Mouse (Mus musculus) forebrain, embryonic 10.5 days (tissue): ENCODE measurements around the gene Eps15. TPM values are rescaled to one million over a fixed set of nuclear protein-coding genes. Genes with fewer than 3 reads are reported as not detected.
A peak's percentile ranks its signal among the peaks of the same experiment; 100 is the strongest.
"Not testable (repeated sequence)": the region's sequence is repeated elsewhere in the genome, so short reads cannot be mapped to it uniquely, and the experiment has no call there.

ENCODE experiments used
- DNase-seq: peaks from one replicate; pipeline ENCODE4 v3.0.0-alpha.2; 2017; ENCODE audit warnings: low spot score; ENCODE audit errors: extremely low spot score
- H3K27ac ChIP-seq: fragments of 300-500 bp; sonication (generic); 2 replicates; pipeline ENCODE4 v1.5.1; 2016; ENCODE audit warnings: mild to moderate bottlenecking
- H3K27me3 ChIP-seq: fragments of 300-500 bp; sonication (generic); 2 replicates; pipeline ENCODE4 v1.6.1; 2016; ENCODE audit warnings: mild to moderate bottlenecking; ENCODE audit not compliant: poor library complexity, severe bottlenecking
- H3K36me3 ChIP-seq: fragments of 300-500 bp; sonication (generic); replicated peaks from 2 replicates; pipeline ENCODE4 v1.6.1; 2016; ENCODE audit warnings: mild to moderate bottlenecking, moderate library complexity
- H3K4me1 ChIP-seq: fragments of 300-500 bp; sonication (generic); 2 replicates; pipeline ENCODE4 v1.6.1; 2016
- H3K4me3 ChIP-seq: fragments of 300-500 bp; sonication (generic); 2 replicates; pipeline ENCODE4 v1.5.1; 2016; ENCODE audit warnings: mild to moderate bottlenecking, moderate library complexity
- H3K9me3 ChIP-seq: fragments of 300-500 bp; sonication (generic); 2 replicates; pipeline ENCODE4 v1.6.1; 2016; ENCODE audit warnings: mild to moderate bottlenecking, moderate library complexity
- WGBS: fragments of 180-500 bp; shearing (Covaris S2); methylation state at CpG from one replicate; pipeline ENCODE4 v1.1.7; 2016; 5-methylcytosine and 5-hydroxymethylcytosine counted together
- polyA plus RNA-seq: library from polyadenylated mRNA; unstranded; fragments of >200 nt; fragmentation: Nextera tagmentation; extraction: Ambion mirVana; gene quantifications from 2 replicates; pipeline ENCODE4 v1.2.1, GENCODE M21; 2016

Eps15 gene
- polyA plus RNA-seq, 1 experiment from 2014 or later: 32.8 TPM

- H3K4me3 ChIP-seq: no peak overlapping the region
- no peaks in the 10 kb centered on the region for H3K36me3 ChIP-seq
- no peak overlapping the region for H3K27ac ChIP-seq
- peaks cover 9% of the 10 kb centered on the region for H3K4me1 ChIP-seq
- DNase-seq: no peak
- H3K27me3 ChIP-seq: peaks cover 15% of the 10 kb centered on the region
- WGBS: 84% methylated on average over 6 of the region's 6 CpGs
- H3K9me3 ChIP-seq: no peaks in the 10 kb centered on the region
Measured at GRCm38 (mm10) chr4:109393229-109393779, 113.2 kb downstream of the Eps15 start.

GRCm38 (mm10) chr4:109393902-109394301 is 113.8 kb downstream of the Eps15 start:
- Histone ChIP-seq H3K27me3 (peaks cover 15% of the 10 kb centered on the region), H3K9me3 (no peaks in the 10 kb centered on the region), H3K4me3 (peak overlapping the region; percentile 24), H3K27ac (peak overlapping the region; percentile 40; the same call in 1 of the 2 replicates), H3K4me1 (peaks cover 9% of the 10 kb centered on the region), H3K36me3 (no peaks in the 10 kb centered on the region)
- whole genome bisulfite sequencing: 12% methylated on average over 13 of the region's 13 CpGs
- DNase-seq: no peak

GRCm38 (mm10) chr4:109394314-109395074 is 114.4 kb downstream of the Eps15 start:
- Histone ChIP-seq H3K27ac (peak overlapping the region; percentile 40; the same call in 1 of the 2 replicates), H3K4me3 (peak overlapping the region; percentile 24), H3K36me3 (no peaks in the 10 kb centered on the region), H3K9me3 (no peaks in the 10 kb centered on the region), H3K27me3 (peaks cover 15% of the 10 kb centered on the region), H3K4me1 (peaks cover 9% of the 10 kb centered on the region)
- DNase-seq: no peak
- 29% methylated on average over 13 of the region's 13 CpGs for WGBS

DNA sequence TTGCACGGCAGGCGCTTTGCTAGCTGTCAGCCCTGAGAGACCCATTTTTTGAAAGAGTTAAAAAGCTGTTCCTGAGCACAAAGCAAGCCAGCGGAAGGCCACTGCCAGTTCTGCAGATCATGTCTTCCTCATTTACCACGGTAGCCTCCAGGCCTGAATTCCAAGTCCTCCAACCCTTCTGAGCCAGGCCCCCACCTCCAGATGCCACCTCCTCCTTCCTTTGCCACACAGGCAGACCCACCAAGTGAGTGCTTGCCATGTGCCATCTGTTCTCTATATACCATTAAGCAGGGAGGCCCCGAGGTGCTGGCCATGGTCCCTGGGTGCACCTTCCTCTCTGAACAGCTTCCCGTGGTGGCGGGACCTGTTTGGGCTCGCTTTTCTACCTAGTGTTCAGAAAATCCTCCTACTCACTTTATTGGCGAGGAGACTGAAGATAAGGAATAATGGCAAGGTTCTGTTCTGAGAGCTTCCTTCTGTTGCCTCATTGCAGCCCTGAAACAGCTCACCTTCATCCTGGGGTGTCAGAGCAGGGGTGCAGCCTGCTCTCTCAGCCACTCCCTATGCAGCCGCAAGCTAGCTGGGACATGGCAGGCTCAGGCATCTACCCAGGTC is 120.4 kb downstream of the Eps15 start:
- H3K4me1 ChIP-seq: peaks cover 4% of the 10 kb centered on the region
- H3K4me3 ChIP-seq: no peak overlapping the region
- H3K27ac ChIP-seq: no peak overlapping the region
- no peaks in the 10 kb centered on the region for H3K9me3 ChIP-seq
- H3K27me3 ChIP-seq: peaks cover 6% of the 10 kb centered on the region
- WGBS: 84% methylated on average over 10 of the region's 10 CpGs
- DNase-seq: no peak
- H3K36me3 ChIP-seq: 0 out of 2 replicates have a peak, but pooled peaks cover 3% of the 10 kb centered on the region

- H3K4me1 ChIP-seq: peaks cover 12% of the 10 kb centered on the region
- peaks cover 13% of the 10 kb centered on the region for H3K27me3 ChIP-seq
- no peak overlapping the region for H3K27ac ChIP-seq
- no peak overlapping the region for H3K4me3 ChIP-seq
- 77% methylated on average over 5 of the region's 5 CpGs for WGBS
- no peaks in the 10 kb centered on the region for H3K9me3 ChIP-seq
- H3K36me3 ChIP-seq: 0 out of 2 replicates have a peak, but pooled peaks cover 3% of the 10 kb centered on the region
- no peak for DNase-seq
Measured at GRCm38 (mm10) chr4:109401176-109401689, 121.2 kb downstream of the Eps15 start.

DNA sequence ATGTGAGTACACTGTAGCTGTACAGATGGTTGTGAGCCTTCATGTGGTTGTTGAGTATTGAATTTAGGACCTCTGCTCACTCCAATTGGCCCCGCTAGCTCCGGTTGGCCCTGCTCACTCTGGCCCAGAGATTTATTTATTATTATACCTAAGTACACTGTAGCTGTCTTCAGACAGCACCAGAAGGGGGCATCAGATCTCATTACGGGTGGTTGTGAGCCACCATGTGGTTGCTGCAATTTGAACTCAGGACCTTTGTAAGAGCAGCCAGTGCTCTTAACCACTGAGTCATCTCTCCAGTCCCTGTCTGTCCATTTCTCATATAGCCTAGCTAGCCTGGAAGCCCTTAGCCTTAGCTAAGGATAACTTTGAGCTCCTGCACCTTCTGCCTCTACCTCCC is 124.8 kb downstream of the Eps15 start:
- WGBS: 87% methylated on average over 3 of the region's 3 CpGs
- H3K4me3 ChIP-seq: peak overlapping the region; percentile 74; the same call in 1 of the 2 replicates
- not testable (repeated sequence) for H3K9me3 ChIP-seq, H3K36me3 ChIP-seq, DNase-seq
- peaks cover 29% of the 10 kb centered on the region for H3K4me1 ChIP-seq
- peaks cover 35% of the 10 kb centered on the region for H3K27me3 ChIP-seq
- H3K27ac ChIP-seq: peak overlapping the region; percentile 30; the same call in 1 of the 2 replicates

DNA sequence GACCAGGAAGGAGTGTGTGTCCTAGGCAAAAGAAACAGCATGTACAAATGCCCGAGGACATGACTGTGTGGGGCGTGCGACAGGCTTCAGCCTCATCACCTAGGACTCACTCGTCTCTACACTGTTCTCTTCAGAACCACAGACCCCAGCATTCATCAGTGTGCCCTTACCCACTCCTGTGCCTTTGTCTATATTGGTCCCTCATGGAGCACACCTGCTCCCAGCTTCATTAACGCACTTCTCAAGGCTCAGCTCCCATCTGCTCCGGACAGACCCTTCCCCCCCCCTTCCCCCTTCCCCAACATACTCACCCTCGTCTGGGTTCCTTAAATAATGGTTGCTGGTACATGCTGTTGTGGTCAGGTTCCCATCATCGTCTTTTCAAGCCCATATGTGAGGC is 125.3 kb downstream of the Eps15 start:
- Histone ChIP-seq H3K27me3 (peaks cover 37% of the 10 kb centered on the region), H3K4me3 (peak overlapping the region; percentile 74; the same call in 1 of the 2 replicates), H3K36me3 (0 out of 2 replicates have a peak, but pooled peaks cover 3% of the 10 kb centered on the region), H3K4me1 (peaks cover 29% of the 10 kb centered on the region), H3K27ac (peak overlapping the region; percentile 87), H3K9me3 (no peaks in the 10 kb centered on the region)
- 73% methylated on average over 8 of the region's 8 CpGs for WGBS
- DNase-seq: no peak

- Histone ChIP-seq H3K4me1 (peaks cover 29% of the 10 kb centered on the region), H3K27me3 (peaks cover 37% of the 10 kb centered on the region), H3K9me3 (no peaks in the 10 kb centered on the region), H3K27ac (peak overlapping the region; percentile 87), H3K4me3 (peak overlapping the region; percentile 74), H3K36me3 (0 out of 2 replicates have a peak, but pooled peaks cover 3% of the 10 kb centered on the region)
- DNase-seq: peak; percentile 50
- 11% methylated on average over 3 of the region's 3 CpGs for WGBS
Measured at GRCm38 (mm10) chr4:109406054-109406485, 126.0 kb downstream of the Eps15 start.

DNA sequence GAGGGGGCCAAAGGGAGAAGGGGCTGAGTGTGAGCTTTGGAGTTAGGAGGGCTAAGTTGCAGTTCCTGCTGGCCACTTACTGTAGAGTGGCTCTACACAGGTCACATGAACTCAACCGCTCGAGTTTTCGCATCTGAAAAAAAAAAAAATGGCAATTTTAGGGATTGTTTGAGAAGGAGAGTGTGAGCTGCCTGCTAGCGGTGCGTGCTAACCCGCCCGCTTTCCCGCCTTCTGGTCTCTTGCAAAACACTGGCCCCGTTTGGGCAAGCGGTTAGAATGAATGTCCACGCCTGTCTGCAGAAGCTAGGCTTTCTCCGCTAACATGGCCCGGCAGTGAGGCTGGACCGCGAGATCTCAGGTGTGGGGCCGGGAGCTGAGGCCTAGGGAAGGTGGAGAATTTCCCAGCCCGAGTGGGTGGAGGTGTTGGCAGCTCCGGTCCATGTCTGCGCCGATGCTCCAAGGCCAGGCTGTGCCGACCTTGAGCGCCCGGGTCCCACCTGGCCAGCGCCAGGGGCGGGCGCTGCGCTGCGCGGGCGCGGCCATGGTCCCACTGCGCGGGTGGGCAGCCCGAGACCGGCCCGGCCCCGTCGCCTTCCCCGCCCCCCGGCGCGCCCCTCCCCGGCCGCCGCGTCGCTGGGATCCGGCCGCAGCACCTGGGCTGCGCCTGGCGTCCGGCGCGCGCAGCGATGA is 126.6 kb downstream of the Eps15 start, which contains the start of gene Ttc39a:
Gene Ttc39a (plus strand): TSS at position 138 of the 690 bp plus-strand sequence.
- Histone ChIP-seq H3K27ac (peak within 1 kb of the TSS; percentile 87), H3K9me3 (no peaks in the 10 kb centered on the region), H3K27me3 (peaks cover 37% of the 10 kb centered on the region), H3K4me1 (peaks cover 28% of the 10 kb centered on the region), H3K4me3 (peak within 1 kb of the TSS; percentile 74), H3K36me3 (0 out of 2 replicates have a peak, but pooled peaks cover 3% of the 10 kb centered on the region)
- peak; percentile 58 for DNase-seq
- under 1% methylated on average over 56 of the region's 56 CpGs for WGBS

DNA sequence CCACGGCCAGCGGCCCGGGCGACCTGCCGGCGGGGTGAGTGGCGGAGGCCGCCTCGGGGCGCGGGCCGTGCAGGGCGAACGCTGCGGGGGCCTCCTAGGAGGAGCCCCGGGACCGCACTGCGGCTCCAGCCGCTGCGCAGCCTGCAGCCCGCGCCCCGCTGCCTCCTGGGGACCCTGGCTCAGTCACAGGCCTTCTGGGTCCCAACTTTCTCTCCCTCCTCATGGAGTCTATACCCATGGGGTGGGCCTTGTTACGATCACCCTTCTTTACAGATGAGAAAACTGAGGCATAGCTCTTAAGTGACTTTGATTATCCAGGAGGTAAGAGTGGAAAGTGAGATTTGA is 127.1 kb downstream of the Eps15 start:
- peak overlapping the region; percentile 74 for H3K4me3 ChIP-seq

DNA sequence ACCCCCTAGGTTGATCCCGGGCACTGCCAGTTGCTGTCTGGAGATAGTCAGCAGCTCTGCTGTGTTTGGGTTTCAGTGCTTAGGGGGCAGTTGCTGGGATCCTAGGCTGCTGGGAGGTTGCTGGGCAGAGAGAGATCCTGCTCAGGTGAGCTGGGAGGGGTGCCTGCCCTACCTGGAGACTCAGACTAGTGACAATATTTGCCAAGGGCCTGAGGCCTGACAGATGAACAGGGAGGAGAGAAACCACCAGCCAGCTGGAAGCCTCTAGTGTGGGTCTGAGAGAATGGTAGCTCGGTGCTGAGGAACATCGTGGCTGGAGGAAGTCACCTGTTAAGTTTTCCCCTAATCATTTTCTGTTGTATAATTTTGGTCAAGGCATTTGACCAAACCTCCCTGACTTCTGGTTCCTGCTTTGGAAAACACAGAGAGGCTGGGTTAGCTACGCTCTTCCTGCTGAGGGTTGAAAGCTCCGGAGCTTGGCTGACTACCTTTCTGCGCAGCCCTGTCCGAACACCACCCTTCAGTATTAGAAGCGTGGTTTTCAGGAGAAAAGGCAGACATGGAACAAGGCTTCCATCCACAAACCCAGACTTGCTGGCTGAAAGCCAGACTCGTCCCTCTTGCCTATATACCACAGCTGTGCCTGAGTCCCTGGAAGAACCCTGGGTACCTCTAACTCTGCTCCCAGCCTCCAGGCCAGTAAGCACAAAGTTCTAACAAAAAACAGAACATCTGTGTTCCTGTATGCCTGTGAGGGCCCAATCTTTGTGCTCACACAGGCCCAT is 127.8 kb downstream of the Eps15 start:
- peak overlapping the region; percentile 74; the same call in 1 of the 2 replicates for H3K4me3 ChIP-seq
- WGBS: 85% methylated on average over 9 of the region's 9 CpGs
- H3K27ac ChIP-seq: no peak overlapping the region
- DNase-seq: no peak
- no peaks in the 10 kb centered on the region for H3K9me3 ChIP-seq
- 0 out of 2 replicates have a peak, but pooled peaks cover 3% of the 10 kb centered on the region for H3K36me3 ChIP-seq
- peaks cover 37% of the 10 kb centered on the region for H3K27me3 ChIP-seq
- H3K4me1 ChIP-seq: peaks cover 26% of the 10 kb centered on the region

More for the DNA sequence above, 127.1 kb downstream of the Eps15 start:
- Histone ChIP-seq H3K27me3 (peaks cover 37% of the 10 kb centered on the region), H3K9me3 (no peaks in the 10 kb centered on the region), H3K4me1 (peaks cover 26% of the 10 kb centered on the region), H3K27ac (peak overlapping the region; percentile 87), H3K36me3 (0 out of 2 replicates have a peak, but pooled peaks cover 3% of the 10 kb centered on the region)
- no peak for DNase-seq
- 3% methylated on average over 24 of the region's 24 CpGs for WGBS
